Mouse (Mus musculus): ENCODE data around the gene Prr9.

DNA sequence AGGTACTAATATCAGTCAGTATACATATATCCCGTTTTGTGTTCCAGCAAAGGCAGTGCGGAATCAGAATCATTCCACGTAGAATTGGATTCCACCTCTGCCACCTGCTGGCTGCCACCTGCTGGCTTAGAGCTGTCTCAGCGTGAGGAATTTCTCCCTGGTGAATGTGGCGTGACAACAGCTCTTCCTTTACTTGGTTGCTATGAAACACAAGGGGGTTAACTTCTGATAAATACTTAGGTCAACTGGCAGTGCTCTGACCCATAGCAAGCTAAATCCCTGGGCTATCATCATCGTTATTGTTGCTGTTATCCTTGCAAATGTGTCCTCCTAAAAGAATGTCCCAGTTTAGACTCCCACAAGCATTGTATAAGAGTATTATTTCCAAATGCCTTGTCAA lies 17.2 kb downstream of the Prr9 start:
- TF ChIP-seq CTCF (IDR thresholded peaks at IDR 0.05; ENCODE audit: low read depth, low read length) (peak; percentile 91), POLR2A (IDR thresholded peaks at IDR 0.05; ENCODE audit: extremely low read depth, insufficient read depth, low read length) (no peak)
